In the genomic region with DNA sequence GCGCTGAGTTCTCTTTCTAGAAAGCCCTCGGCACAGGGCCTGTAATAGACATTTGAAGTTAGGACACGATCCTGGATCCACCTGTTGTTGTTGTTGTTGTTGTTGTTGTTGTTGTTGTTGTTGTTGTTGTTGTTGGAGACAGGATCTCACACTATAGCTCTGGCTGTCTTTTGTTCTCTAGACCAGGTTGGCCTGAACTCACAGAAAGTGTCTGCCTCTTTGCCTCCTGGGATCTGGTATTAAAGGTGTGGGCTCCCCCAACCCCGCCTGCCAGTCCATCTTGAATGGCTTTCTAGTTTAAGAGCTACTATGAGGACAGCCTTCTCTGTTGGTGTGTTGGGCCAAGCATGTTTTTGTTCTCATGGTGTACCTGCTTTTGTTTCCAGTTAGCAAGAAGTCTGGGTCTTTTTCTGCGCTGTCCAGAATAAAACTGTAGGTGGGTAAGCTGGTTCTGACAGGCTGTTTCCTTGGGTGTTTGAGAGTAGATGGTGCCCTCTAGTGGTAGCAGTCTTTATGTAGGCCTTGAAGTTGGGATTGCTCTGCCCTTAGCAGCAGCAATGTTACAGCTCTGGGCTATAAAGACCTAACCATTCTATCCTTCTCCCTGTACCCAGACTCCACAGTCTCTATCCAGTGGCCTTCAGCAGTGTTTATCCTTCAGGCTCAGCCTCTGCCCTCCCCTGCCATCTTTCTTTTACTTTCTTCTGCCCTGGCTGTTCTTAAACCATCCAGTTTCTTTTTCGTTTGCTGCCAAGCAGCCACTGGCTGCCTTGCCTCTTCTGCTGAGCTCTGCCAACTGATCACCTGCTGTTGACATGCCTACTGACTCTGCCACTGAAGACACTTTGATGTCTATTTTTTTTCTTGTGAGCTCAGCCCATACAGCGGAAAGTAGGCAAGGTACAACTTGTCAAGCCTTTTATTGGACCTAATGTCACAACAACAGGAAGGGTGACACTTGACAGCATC, we compare ENCODE assay signal across 9 mouse cellular contexts.
DNase-seq lines count a peak whose midpoint lies in the region; ATAC-seq lines count a peak whose summit lies in the region.
"Had no signal": no experiment of that assay in that cellular context is flagged by ENCODE, and none has a peak within 500 bp of the region (broad histone marks: within the 10 kb centered on the region; RNA-seq: fewer than 3 reads in every experiment).

No protein-coding gene starts in this region.

- H3K4me3 ChIP-seq in kidney, embryonic 15.5 days (replicated peaks) = no peak overlapping the region
- H3K4me3 ChIP-seq in hindbrain, embryonic 14.5 days (replicated peaks; ENCODE audit: low read length) = no peak overlapping the region
- H3K4me3 ChIP-seq in midbrain, embryonic 11.5 days (ENCODE audit: low read depth, low read length) = no peak overlapping the region
- H3K4me3 ChIP-seq: embryonic facial prominence, embryonic 13.5 days had no signal

- no peak for ATAC-seq in kidney, embryonic 15.5 days (replicated peaks; ENCODE audit: low FRiP score)
- ATAC-seq in hindbrain, embryonic 14.5 days (ENCODE audit: low FRiP score) = no peak
- ATAC-seq in midbrain, embryonic 11.5 days (ENCODE audit: low FRiP score) = no peak

- 82% methylated on average over 7 of the region's 7 CpGs for WGBS in kidney, embryonic 15.5 days
- WGBS in hindbrain, embryonic 14.5 days = 86% methylated on average over 7 of the region's 7 CpGs
- WGBS in midbrain, embryonic 11.5 days = 87% methylated on average over 7 of the region's 7 CpGs

- no peak overlapping the region for H3K9ac ChIP-seq in kidney, embryonic 15.5 days
- H3K9ac ChIP-seq in hindbrain, embryonic 14.5 days = no peak overlapping the region
- no peak overlapping the region for H3K9ac ChIP-seq in midbrain, embryonic 11.5 days (ENCODE audit: low read length)
- H3K9ac ChIP-seq: embryonic facial prominence, embryonic 13.5 days had no signal

- no peak overlapping the region for H3K4me2 ChIP-seq in kidney, embryonic 15.5 days
- no peak overlapping the region for H3K4me2 ChIP-seq in hindbrain, embryonic 14.5 days (replicated peaks)
- no peak overlapping the region for H3K4me2 ChIP-seq in midbrain, embryonic 11.5 days
- H3K4me2 ChIP-seq: embryonic facial prominence, embryonic 13.5 days had no signal

- no peaks in the 10 kb centered on the region for H3K9me3 ChIP-seq in kidney, embryonic 15.5 days (replicated peaks)
- no peaks in the 10 kb centered on the region for H3K9me3 ChIP-seq in hindbrain, embryonic 14.5 days (ENCODE audit: control insufficient read depth, low read length)
- no peaks in the 10 kb centered on the region for H3K9me3 ChIP-seq in midbrain, embryonic 11.5 days (ENCODE audit: control insufficient read depth, low read length)
- H3K9me3 ChIP-seq: embryonic facial prominence, embryonic 13.5 days had no signal

- peak; percentile 66 for DNase-seq in kidney, adult 11 months
- DNase-seq in adrenal gland, postnatal 10 days = peak; percentile 74
- DNase-seq in embryo, embryonic 9.5 days (ENCODE audit: extremely low spot score) = peak; percentile 44
- peak; percentile 87 for DNase-seq in hindbrain, embryonic 14.5 days (ENCODE audit: low spot score)
- DNase-seq in left cerebral cortex, adult 11 months (ENCODE audit: low spot score) = peak; percentile 82
- DNase-seq in midbrain, embryonic 11.5 days (ENCODE audit: low spot score, missing footprints) = peak; percentile 89
- DNase-seq in spleen, postnatal 4 days (ENCODE audit: low spot score in 2 of 2) = peak; percentile 26 to 68

- no peaks in the 10 kb centered on the region for H3K27me3 ChIP-seq in kidney, embryonic 15.5 days
- no peaks in the 10 kb centered on the region for H3K27me3 ChIP-seq in hindbrain, embryonic 14.5 days (ENCODE audit: control insufficient read depth, insufficient read depth, low read length)
- no peaks in the 10 kb centered on the region for H3K27me3 ChIP-seq in midbrain, embryonic 11.5 days (ENCODE audit: control insufficient read depth, insufficient read depth, low read length)
- H3K27me3 ChIP-seq: embryonic facial prominence, embryonic 13.5 days had no signal

- H3K36me3 ChIP-seq in kidney, embryonic 15.5 days = peaks cover 91% of the 10 kb centered on the region
- peaks cover 66% of the 10 kb centered on the region for H3K36me3 ChIP-seq in hindbrain, embryonic 14.5 days (replicated peaks; ENCODE audit: control insufficient read depth, insufficient read depth)
- H3K36me3 ChIP-seq in midbrain, embryonic 11.5 days (ENCODE audit: control insufficient read depth, insufficient read depth, low read length) = peaks cover 19% of the 10 kb centered on the region

- no peak overlapping the region for H3K27ac ChIP-seq in kidney, embryonic 15.5 days
- H3K27ac ChIP-seq in hindbrain, embryonic 14.5 days = no peak overlapping the region
- no peak overlapping the region for H3K27ac ChIP-seq in midbrain, embryonic 11.5 days (ENCODE audit: low read depth, low read length)
- H3K27ac ChIP-seq: embryonic facial prominence, embryonic 13.5 days had no signal

- H3K4me1 ChIP-seq in kidney, embryonic 15.5 days = peaks cover 12% of the 10 kb centered on the region; the same call in 1 of the 2 replicates
- no peaks in the 10 kb centered on the region for H3K4me1 ChIP-seq in hindbrain, embryonic 14.5 days (replicated peaks; ENCODE audit: control insufficient read depth, insufficient read depth, low read length)
- H3K4me1 ChIP-seq in midbrain, embryonic 11.5 days (ENCODE audit: control insufficient read depth, insufficient read depth, low read length) = no peaks in the 10 kb centered on the region
